In the genomic region with DNA sequence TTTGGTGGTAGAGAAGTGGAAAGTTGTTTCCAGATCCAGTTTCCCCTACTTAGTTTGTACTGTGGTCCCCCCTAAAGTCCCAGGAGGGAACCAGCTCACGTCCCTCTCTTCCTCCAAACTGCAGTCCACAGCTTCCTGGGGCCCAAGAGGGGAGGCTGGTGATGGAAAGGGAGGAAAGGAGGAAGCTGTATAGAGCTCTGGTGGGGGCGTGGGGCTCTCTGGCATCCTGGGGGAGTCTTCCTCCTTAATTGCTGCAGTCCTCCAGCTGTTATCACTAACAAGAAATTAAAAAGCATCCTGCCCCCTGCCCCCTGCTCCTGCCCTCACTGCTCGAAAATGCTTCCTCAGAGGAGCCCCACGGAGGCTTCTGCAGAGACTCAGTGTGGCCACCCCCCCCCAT, we compare ENCODE assay signal across 19 mouse cellular contexts. TPM values are rescaled to one million over a fixed set of nuclear protein-coding genes. Genes with fewer than 3 reads are reported as not detected.
DNase-seq lines count a peak whose midpoint lies in the region; ATAC-seq and TF ChIP-seq lines count a peak whose summit lies in the region.
"Had no signal": no experiment of that assay in that cellular context is flagged by ENCODE, and none has a peak within 500 bp of the region (broad histone marks: within the 10 kb centered on the region; RNA-seq: fewer than 3 reads in every experiment).

No protein-coding gene starts in this region.

- TF ChIP-seq CTCF in kidney, postnatal 0 days (IDR thresholded peaks at IDR 0.05; ENCODE audit: low read depth) = no peak

- peaks cover 7% of the 10 kb centered on the region; the same call in 1 of the 2 replicates for H3K4me1 ChIP-seq in kidney, postnatal 0 days (replicated peaks; ENCODE audit: insufficient read depth, low read length)
- peaks cover 72% of the 10 kb centered on the region for H3K4me1 ChIP-seq in megakaryocyte, embryonic 14.5 days
- peaks cover 30% of the 10 kb centered on the region for H3K4me1 ChIP-seq in limb, embryonic 10.5 days

- no peaks in the 10 kb centered on the region for H3K9me3 ChIP-seq in kidney, postnatal 0 days (replicated peaks; ENCODE audit: low read length)
- peaks cover 6% of the 10 kb centered on the region; the same call in 1 of the 2 replicates for H3K9me3 ChIP-seq in megakaryocyte, embryonic 14.5 days
- no peaks in the 10 kb centered on the region for H3K9me3 ChIP-seq in limb, embryonic 10.5 days (replicated peaks)
- H3K9me3 ChIP-seq: embryonic facial prominence, embryonic 15.5 days had no signal

- H3K27ac ChIP-seq in kidney, postnatal 0 days = peak overlapping the region; percentile 31; the same call in 1 of the 2 replicates
- 0 out of 2 replicates have a peak overlapping the region, but pooled peaks have one; percentile 34 for H3K27ac ChIP-seq in limb, embryonic 10.5 days
- H3K27ac ChIP-seq: embryonic facial prominence, embryonic 15.5 days; forebrain, embryonic 10.5 days; gastrocnemius, adult 2 months; hindbrain, embryonic 10.5 days had no signal

- no peaks in the 10 kb centered on the region for H3K27me3 ChIP-seq in kidney, postnatal 0 days (ENCODE audit: insufficient read depth, low read length)
- H3K27me3 ChIP-seq in megakaryocyte, embryonic 14.5 days (replicated peaks) = no peaks in the 10 kb centered on the region
- H3K27me3 ChIP-seq in limb, embryonic 10.5 days (ENCODE audit: low read depth, poor library complexity, severe bottlenecking) = no peaks in the 10 kb centered on the region
- H3K27me3 ChIP-seq: embryonic facial prominence, embryonic 15.5 days had no signal

- no peaks in the 10 kb centered on the region for H3K36me3 ChIP-seq in kidney, postnatal 0 days (ENCODE audit: insufficient read depth, low read length)
- H3K36me3 ChIP-seq in megakaryocyte, embryonic 14.5 days (replicated peaks; ENCODE audit: low read length) = peaks cover 5% of the 10 kb centered on the region
- no peaks in the 10 kb centered on the region for H3K36me3 ChIP-seq in limb, embryonic 10.5 days
- H3K36me3 ChIP-seq: embryonic facial prominence, embryonic 15.5 days; forebrain, embryonic 10.5 days; heart, embryonic 12.5 days; hindbrain, embryonic 10.5 days had no signal

- 12% methylated on average over 4 of the region's 4 CpGs for WGBS in kidney, postnatal 0 days
- WGBS in limb, embryonic 10.5 days = 52% methylated on average over 4 of the region's 4 CpGs

- no peak overlapping the region for H3K9ac ChIP-seq in kidney, postnatal 0 days (ENCODE audit: low read depth, low read length)
- H3K9ac ChIP-seq: embryonic facial prominence, embryonic 15.5 days; heart, embryonic 12.5 days had no signal

- no peak overlapping the region for H3K4me2 ChIP-seq in kidney, postnatal 0 days (ENCODE audit: low read length)
- H3K4me2 ChIP-seq: embryonic facial prominence, embryonic 15.5 days; heart, embryonic 12.5 days had no signal

- peak; percentile 57 for DNase-seq in kidney, postnatal 0 days (ENCODE audit: low spot score)
- no peak for DNase-seq in kidney, adult 8-10 months
- DNase-seq in limb, embryonic 10.5 days (ENCODE audit: low spot score) = no peak
- no peak for DNase-seq in layer of hippocampus, postnatal 14 days (ENCODE audit: low spot score in 2 of 2)
- DNase-seq: adrenal gland, adult 8-10 months; adrenal gland, postnatal 36 days; cerebellum, adult 2 months; cerebellum, postnatal 10 days; embryo, embryonic 11 days; gastrocnemius, adult 2 months; gastrocnemius, postnatal 25 days had no signal

- ATAC-seq in kidney, postnatal 0 days (replicated peaks; ENCODE audit: low FRiP score, low read depth) = no peak
- ATAC-seq in megakaryocyte, adult 5-6 weeks (ENCODE audit: poor library complexity, severe bottlenecking) = no peak
- ATAC-seq: forebrain, embryonic 14.5 days had no signal

- no peak overlapping the region for H3K4me3 ChIP-seq in kidney, postnatal 0 days (replicated peaks; ENCODE audit: low read depth, low read length)
- peak overlapping the region; percentile 12 for H3K4me3 ChIP-seq in megakaryocyte, embryonic 14.5 days (replicated peaks)
- no peak overlapping the region for H3K4me3 ChIP-seq in limb, embryonic 10.5 days
- H3K4me3 ChIP-seq: embryonic facial prominence, embryonic 15.5 days; erythroblast, embryonic 14.5 days; forebrain, embryonic 10.5 days; gastrocnemius, adult 2 months; heart, embryonic 12.5 days; hindbrain, embryonic 10.5 days had no signal

RNA-seq across cellular contexts. Expression of a gene that starts 17.4 kb away (rescaled TPM):
- polyA plus RNA-seq in kidney, postnatal 0 days (2015; fragmentation: Nextera tagmentation; extraction: Ambion mirVana) = 6.3 TPM in 2 replicates
- 48.1 and 103 TPM in 2 replicates for polyA plus RNA-seq in megakaryocyte, embryonic 14.5 days (2012; ENCODE audit: insufficient read depth, low replicate concordance)
- 5.6 and 9.1 TPM in 2 replicates for total RNA-seq in megakaryocyte, adult 5-6 weeks (2015)
- total RNA-seq in megakaryocyte, adult 5-6 weeks (2017) = 4.8 and 11.4 TPM in 2 replicates
- 2.0 and 3.1 TPM in 2 replicates for polyA plus RNA-seq in limb, embryonic 10.5 days (2016; fragmentation: Nextera tagmentation; extraction: Ambion mirVana)
- 10 to 100 TPM; 79.6 to 96.5 TPM for total RNA-seq in layer of hippocampus, postnatal 14 days (2021)
